Mouse (Mus musculus) hindbrain, embryonic 14.5 days (tissue): ENCODE measurements around the gene Hoxa2. TPM values are rescaled to one million over a fixed set of nuclear protein-coding genes. Genes with fewer than 3 reads are reported as not detected.

Experiments used
- ATAC-seq: fragments of 200-750 bp; cut with Nextera tagmentation; 2 replicates; pipeline ENCODE4 v1.8.0; 2017; ENCODE audit warnings: moderate number of reproducible peaks, mild to moderate bottlenecking, moderate TSS enrichment, moderate library complexity; ENCODE audit not compliant: low FRiP score
- DNase-seq: peaks from one replicate; pipeline ENCODE4 v3.0.0-alpha.2; 2015; ENCODE audit warnings: low spot score
- H3K27ac ChIP-seq: fragments of 300-500 bp; sonication (generic); 2 replicates; pipeline ENCODE4 v1.5.1; 2014; ENCODE audit warnings: mild to moderate bottlenecking, moderate library complexity
- H3K27me3 ChIP-seq: fragments of 300-500 bp; sonication (generic); 2 replicates; pipeline ENCODE4 v1.6.1; 2014; ENCODE audit warnings: mild to moderate bottlenecking, low read length, mixed read lengths; ENCODE audit not compliant: control insufficient read depth, insufficient read depth
- H3K36me3 ChIP-seq: fragments of 300-500 bp; sonication (generic); replicated peaks from 2 replicates; pipeline ENCODE4 v1.6.1; 2014; ENCODE audit not compliant: control insufficient read depth, insufficient read depth
- H3K4me1 ChIP-seq: fragments of 300-500 bp; sonication (generic); replicated peaks from 2 replicates; pipeline ENCODE4 v1.6.1; 2014; ENCODE audit warnings: antibody characterized with exemption, low read length, mixed read lengths; ENCODE audit not compliant: control insufficient read depth, insufficient read depth
- H3K4me2 ChIP-seq: fragments of 300-500 bp; sonication (generic); replicated peaks from 2 replicates; pipeline ENCODE4 v1.6.1; 2014; ENCODE audit warnings: mild to moderate bottlenecking, moderate library complexity
- H3K4me3 ChIP-seq: fragments of 300-500 bp; sonication (generic); replicated peaks from 2 replicates; pipeline ENCODE4 v1.5.1; 2014; ENCODE audit warnings: mild to moderate bottlenecking, low read length
- H3K9ac ChIP-seq: fragments of 300-500 bp; sonication (generic); 2 replicates; pipeline ENCODE4 v1.6.1; 2014
- H3K9me3 ChIP-seq: fragments of 300-500 bp; sonication (generic); 2 replicates; pipeline ENCODE4 v1.6.1; 2016; ENCODE audit warnings: low read length; ENCODE audit not compliant: control insufficient read depth
- WGBS: fragments of 180-500 bp; shearing (Covaris S2); extraction: QIAGEN DNeasy Blood & Tissue Kit; methylation state at CpG from one replicate; pipeline ENCODE4 v1.1.7; 2014; 5-methylcytosine and 5-hydroxymethylcytosine counted together
- polyA plus RNA-seq: library from polyadenylated mRNA; unstranded; fragments of >200 nt; fragmentation: Nextera tagmentation; extraction: Ambion mirVana; gene quantifications from 2 replicates; pipeline ENCODE4 v1.2.1, GENCODE M21; 2014

Hoxa2 gene
- polyA plus RNA-seq, 1 experiment from 2014 or later: 35.1 TPM

DNA sequence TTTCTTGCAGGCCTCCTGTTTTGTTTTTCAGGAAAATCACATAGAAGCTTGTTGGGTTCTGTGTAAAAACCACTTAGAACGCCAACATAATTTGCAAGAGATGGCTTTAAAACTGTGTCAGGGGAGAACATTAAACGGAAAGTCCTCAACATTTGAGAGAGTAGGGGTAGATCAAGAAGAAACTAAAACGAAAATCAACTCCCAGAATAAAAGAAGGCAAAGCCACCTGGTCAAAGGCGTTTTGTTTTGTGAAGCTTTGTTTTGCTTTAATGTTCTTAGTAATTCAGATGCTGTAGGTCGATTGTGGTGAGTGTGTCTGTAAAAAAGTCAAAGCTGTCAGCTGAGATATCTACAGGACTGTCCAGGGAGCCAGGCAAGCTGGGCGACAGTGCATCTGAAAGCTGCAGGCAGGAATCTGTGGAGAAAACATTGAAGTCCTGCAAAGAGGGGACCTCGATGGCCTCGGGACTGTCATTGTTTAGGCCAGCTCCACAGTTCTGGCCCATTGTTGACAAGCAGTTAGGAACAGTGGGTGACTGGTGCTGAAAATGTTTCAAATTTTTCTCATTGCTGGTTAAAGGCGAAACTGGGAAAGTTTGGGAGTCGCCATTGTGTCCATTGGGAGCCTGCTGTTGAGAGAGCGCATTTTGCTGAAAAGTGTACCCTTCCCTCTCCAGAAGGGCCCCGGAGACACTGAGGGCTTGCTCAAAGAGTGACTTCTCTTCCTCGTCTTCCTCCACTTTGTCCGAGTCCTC is 1.8 kb downstream of the Hoxa2 start:
- peak overlapping the region; percentile 71 for H3K4me3 ChIP-seq
- under 1% methylated on average over 14 of the region's 14 CpGs for WGBS
- H3K27me3 ChIP-seq: peaks cover 39% of the 10 kb centered on the region; the same call in 1 of the 2 replicates
- ATAC-seq: no peak
- peaks cover 12% of the 10 kb centered on the region for H3K4me1 ChIP-seq
- 0 out of 2 replicates have a peak, but pooled peaks cover 3% of the 10 kb centered on the region for H3K36me3 ChIP-seq
- no peaks in the 10 kb centered on the region for H3K9me3 ChIP-seq
- peak; percentile 64 for DNase-seq
- H3K27ac ChIP-seq: peak overlapping the region; percentile 100
- H3K4me2 ChIP-seq: peak overlapping the region; percentile 81
- H3K9ac ChIP-seq: peak overlapping the region; percentile 99

GRCm38 (mm10) chr6:52162093-52162380 is 2.6 kb downstream of the Hoxa2 start:
- Histone ChIP-seq H3K27me3 (peaks cover 46% of the 10 kb centered on the region; the same call in 1 of the 2 replicates), H3K4me2 (peak overlapping the region; percentile 81), H3K27ac (peak overlapping the region; percentile 100), H3K9ac (peak overlapping the region; percentile 99), H3K4me1 (peaks cover 14% of the 10 kb centered on the region), H3K9me3 (no peaks in the 10 kb centered on the region), H3K36me3 (0 out of 2 replicates have a peak, but pooled peaks cover 3% of the 10 kb centered on the region), H3K4me3 (peak overlapping the region; percentile 71)
- DNase-seq (no peak), ATAC-seq (no peak)
- WGBS: 9% methylated on average over 1 of the region's 1 CpGs

DNA sequence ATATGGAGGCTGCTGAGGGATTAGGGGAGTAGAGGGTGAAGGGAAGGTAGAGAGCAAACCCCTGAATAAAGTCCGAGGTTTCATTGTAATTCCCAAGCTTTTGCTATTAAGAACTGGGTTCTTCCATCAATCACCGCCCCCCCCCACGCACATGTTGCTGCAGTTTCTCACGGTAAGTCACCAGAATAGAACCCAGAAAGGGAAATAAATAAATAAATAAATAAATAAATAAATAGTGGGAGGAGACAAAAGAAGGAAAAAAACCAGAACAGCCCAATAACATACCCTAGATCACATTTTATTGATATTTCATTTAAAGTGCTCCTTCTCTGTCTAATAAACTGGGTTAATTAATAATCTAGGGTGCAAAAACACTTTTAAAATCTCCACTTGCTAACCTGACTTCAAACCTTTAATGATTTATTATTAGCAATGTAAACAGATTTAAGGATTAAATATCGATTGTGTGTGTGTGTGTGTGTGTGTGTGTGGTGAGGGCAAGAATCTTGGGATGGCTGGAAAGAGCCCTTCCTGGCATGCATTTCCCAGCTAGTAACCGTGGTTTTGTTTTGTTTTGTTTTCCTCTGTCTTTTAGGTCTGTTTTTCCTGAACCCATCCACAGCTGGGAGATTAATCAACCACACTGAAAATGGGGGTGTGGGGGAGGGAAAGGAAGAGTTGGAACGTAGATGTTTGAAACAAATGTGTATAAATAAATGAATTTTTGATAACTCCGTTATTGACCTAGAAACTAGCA is 3.1 kb downstream of the Hoxa2 start:
- WGBS: 2% methylated on average over 8 of the region's 8 CpGs
- Histone ChIP-seq H3K27ac (peak overlapping the region; percentile 100), H3K9ac (peak overlapping the region; percentile 99), H3K9me3 (no peaks in the 10 kb centered on the region), H3K4me2 (peak overlapping the region; percentile 81), H3K4me3 (peak overlapping the region; percentile 71), H3K4me1 (peaks cover 14% of the 10 kb centered on the region), H3K27me3 (peaks cover 47% of the 10 kb centered on the region), H3K36me3 (0 out of 2 replicates have a peak, but pooled peaks cover 3% of the 10 kb centered on the region)
- ATAC-seq (no peak), DNase-seq (peak; percentile 60)

DNA sequence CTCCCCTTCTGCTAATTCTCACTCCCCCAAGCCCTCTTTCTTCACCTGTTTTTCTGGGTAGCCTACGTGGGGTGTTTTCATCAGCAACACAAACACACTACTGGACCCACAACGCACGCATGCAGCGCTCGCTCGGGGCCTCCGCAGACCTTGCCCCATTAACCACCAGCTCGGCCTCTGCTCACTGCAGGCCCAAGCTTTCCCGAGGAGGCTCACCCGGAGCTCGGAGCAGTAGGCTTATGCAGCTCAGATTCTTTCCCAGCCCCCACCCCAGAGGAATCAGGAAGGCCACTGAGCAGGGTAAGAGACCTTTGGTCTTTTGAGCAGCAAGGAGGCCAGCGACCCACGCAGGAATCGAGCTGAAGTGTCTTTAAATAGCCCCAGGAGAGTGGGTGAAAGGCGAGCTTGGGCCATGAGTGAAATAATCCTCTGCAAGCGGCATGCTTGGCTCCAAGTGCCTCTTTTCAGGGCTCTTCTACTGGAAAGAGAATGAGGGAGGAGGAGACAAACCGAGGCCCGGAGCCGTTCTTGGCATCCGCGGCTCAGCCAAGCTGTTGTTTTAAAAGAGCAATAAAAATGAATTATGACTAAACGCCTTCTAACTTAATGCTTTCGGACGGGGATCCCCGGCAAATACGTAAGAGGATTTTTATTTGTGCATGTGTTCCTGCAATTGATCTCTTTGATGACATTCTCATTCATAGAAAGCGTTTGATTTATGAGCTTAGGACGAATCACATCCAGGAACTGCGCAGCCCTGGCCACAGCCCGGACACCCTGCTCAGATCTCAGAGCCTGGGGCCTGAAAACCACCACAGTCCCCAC is 3.9 kb downstream of the Hoxa2 start:
- peak overlapping the region; percentile 100 for H3K27ac ChIP-seq
- WGBS: 1% methylated on average over 30 of the region's 30 CpGs

DNA sequence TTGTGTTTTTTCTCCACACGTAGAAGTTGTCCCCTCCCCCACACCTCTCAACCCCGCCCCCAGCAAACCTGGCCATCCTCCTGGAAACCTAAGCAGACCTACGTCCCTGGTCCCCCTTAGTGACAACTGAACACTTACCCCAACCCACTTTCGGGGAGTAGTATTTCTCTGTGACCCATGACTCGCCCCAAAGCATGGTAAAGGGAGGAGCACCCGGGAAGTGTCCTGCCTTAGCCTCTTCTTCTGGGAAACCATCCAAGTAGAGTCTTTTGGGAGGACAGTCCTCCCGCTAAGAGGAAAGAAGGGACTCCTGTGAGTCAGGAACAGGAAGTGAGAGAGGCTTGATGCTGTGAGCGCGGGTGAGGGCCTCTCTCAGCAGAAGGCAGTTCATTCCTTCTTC is 4.7 kb downstream of the Hoxa2 start:
- Histone ChIP-seq H3K9ac (peak overlapping the region; percentile 99), H3K27me3 (peaks cover 58% of the 10 kb centered on the region), H3K9me3 (no peaks in the 10 kb centered on the region), H3K27ac (peak overlapping the region; percentile 100), H3K4me1 (peaks cover 14% of the 10 kb centered on the region), H3K36me3 (0 out of 2 replicates have a peak, but pooled peaks cover 3% of the 10 kb centered on the region), H3K4me3 (peak overlapping the region; percentile 71), H3K4me2 (peak overlapping the region; percentile 81)
- WGBS: 4% methylated on average over 9 of the region's 9 CpGs
- DNase-seq (peak; percentile 51), ATAC-seq (no peak)

More for the DNA sequence above, 3.9 kb downstream of the Hoxa2 start:
- Histone ChIP-seq H3K9me3 (no peaks in the 10 kb centered on the region), H3K36me3 (0 out of 2 replicates have a peak, but pooled peaks cover 3% of the 10 kb centered on the region), H3K4me2 (peak overlapping the region; percentile 81), H3K9ac (peak overlapping the region; percentile 99), H3K4me1 (peaks cover 14% of the 10 kb centered on the region), H3K27me3 (peaks cover 51% of the 10 kb centered on the region), H3K4me3 (peak overlapping the region; percentile 71)
- ATAC-seq (no peak), DNase-seq (peak; percentile 61)

DNA sequence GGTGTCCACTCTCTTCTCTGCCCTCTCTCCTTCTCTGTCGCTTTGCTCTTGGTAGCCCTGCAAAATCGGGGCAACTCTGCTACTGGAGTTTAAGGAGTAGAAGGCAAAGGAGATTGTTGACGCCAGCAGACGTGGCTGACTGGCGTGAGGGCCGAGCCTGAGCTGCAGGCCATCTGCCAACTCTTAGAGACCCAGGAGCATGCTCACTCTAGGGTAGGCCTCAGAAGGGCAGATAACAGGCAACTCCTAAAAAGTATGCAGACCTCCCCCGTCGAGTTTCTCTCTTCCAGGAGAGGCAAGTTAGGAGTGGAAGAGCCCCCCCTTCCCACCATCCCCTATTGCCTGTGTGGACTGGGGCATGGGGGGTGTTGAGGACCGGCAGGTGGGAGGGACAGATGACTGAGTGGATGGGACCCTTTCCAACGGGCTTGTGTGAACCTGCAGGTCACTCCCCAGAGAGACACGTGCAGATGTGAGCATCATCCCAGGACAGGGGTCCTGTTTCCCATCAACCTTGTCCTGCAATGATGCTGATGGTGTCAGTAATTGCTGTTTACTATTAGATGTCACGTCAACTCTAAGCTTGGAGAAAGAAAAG is 5.4 kb downstream of the Hoxa2 start:
- H3K27me3 ChIP-seq: peaks cover 66% of the 10 kb centered on the region

DNA sequence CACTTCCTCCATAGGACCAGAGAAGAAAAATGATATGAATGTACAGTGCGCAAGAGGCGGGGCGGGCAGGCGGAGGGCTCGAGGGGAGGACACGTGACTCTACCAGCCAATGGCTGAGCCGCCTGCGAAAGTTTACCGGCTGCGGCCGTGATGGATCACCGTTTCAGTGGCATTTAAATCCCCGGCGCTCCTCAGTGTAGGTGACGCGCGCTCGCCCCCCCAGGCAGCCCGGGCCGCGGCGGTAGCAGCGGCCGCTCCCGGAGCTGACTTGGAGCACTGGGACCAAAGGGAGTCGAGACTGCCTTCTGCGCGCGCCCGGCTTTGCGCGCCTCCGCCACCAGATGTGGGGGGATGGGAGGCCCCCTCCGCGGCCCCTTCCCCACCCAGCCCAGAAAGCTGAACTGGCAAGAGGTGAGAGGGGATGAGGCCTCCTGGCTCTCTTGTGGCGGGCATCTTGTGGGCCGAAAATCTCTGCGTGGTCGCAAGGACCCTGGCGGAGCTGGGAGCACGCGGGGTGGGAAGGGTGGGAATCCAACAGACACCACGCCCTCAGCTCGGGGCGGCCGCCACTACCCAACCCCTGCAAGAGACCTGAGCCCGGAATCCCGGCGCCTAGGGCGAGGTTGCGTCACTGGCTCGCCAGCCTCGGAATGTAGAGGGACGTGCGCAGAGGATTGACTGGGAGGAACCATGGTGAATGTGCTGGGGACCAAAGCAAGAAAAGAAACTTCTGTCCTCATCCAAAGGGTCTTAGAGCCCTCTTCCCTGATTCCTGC is 6.2 kb downstream of the Hoxa2 start, which contains the start of gene Hoxa1:
Gene Hoxa1 (minus strand): TSS at position 42 of the 776 bp plus-strand sequence.
- Histone ChIP-seq H3K27me3 (peaks cover 71% of the 10 kb centered on the region), H3K4me2 (peak within 1 kb of the TSS; percentile 81), H3K9me3 (no peaks in the 10 kb centered on the region), H3K36me3 (0 out of 2 replicates have a peak, but pooled peaks cover 3% of the 10 kb centered on the region), H3K4me3 (peak within 1 kb of the TSS; percentile 71), H3K4me1 (peaks cover 14% of the 10 kb centered on the region), H3K27ac (peak within 1 kb of the TSS; percentile 100), H3K9ac (peak within 1 kb of the TSS; percentile 99)
- under 1% methylated on average over 55 of the region's 55 CpGs for WGBS
- peak; percentile 91 for ATAC-seq
- peak; percentile 85 for DNase-seq

More for the DNA sequence above, 5.4 kb downstream of the Hoxa2 start:
- Histone ChIP-seq H3K36me3 (0 out of 2 replicates have a peak, but pooled peaks cover 3% of the 10 kb centered on the region), H3K4me1 (peaks cover 14% of the 10 kb centered on the region), H3K9ac (peak overlapping the region; percentile 99), H3K4me2 (peak overlapping the region; percentile 81), H3K27ac (peak overlapping the region; percentile 100), H3K9me3 (no peaks in the 10 kb centered on the region), H3K4me3 (peak overlapping the region; percentile 71)
- ATAC-seq (no peak), DNase-seq (peak; percentile 34)
- WGBS: 3% methylated on average over 12 of the region's 12 CpGs
